Mouse (Mus musculus) stomach, postnatal 0 days (tissue): ENCODE measurements at regions not wholly inside any gene's neighbourhood (a gene's known extent, or its start where the extent isn't known, plus 50 kb on each side); places are given as distances from the start of the nearest gene placed in this dataset.

Source experiments
- ATAC-seq: fragments of 200-750 bp; cut with Nextera tagmentation; 2 replicates; pipeline ENCODE4 v1.8.0; 2017; ENCODE audit not compliant: low FRiP score, low TSS enrichment
- DNase-seq: peaks from one replicate; pipeline ENCODE4 v3.0.0-alpha.2; 2016; ENCODE audit warnings: low spot score
- H3K27ac ChIP-seq: fragments of 300-500 bp; sonication (generic); replicated peaks from 2 replicates; pipeline ENCODE4 v1.5.1; 2014; ENCODE audit warnings: mild to moderate bottlenecking, control low read depth
- H3K27me3 ChIP-seq: fragments of 300-500 bp; sonication (generic); 2 replicates; pipeline ENCODE4 v1.6.1; 2014; ENCODE audit warnings: low read length; ENCODE audit not compliant: control insufficient read depth, insufficient read depth
- H3K36me3 ChIP-seq: fragments of 300-500 bp; sonication (generic); 2 replicates; pipeline ENCODE4 v1.6.1; 2014; ENCODE audit warnings: low read length, mixed read lengths; ENCODE audit not compliant: control insufficient read depth, insufficient read depth
- H3K4me1 ChIP-seq: fragments of 300-500 bp; sonication (generic); replicated peaks from 2 replicates; pipeline ENCODE4 v1.6.1; 2014; ENCODE audit warnings: antibody characterized with exemption; ENCODE audit not compliant: control insufficient read depth, insufficient read depth
- H3K4me2 ChIP-seq: fragments of 300-500 bp; sonication (generic); replicated peaks from 2 replicates; pipeline ENCODE4 v1.6.1; 2014; ENCODE audit warnings: low read depth, mild to moderate bottlenecking, control low read depth, moderate library complexity
- H3K4me3 ChIP-seq: fragments of 300-500 bp; sonication (generic); 2 replicates; pipeline ENCODE4 v1.5.1; 2014; ENCODE audit warnings: low read depth, low read length, control low read depth
- H3K9ac ChIP-seq: fragments of 300-500 bp; sonication (generic); 2 replicates; pipeline ENCODE4 v1.6.1; 2014; ENCODE audit warnings: mild to moderate bottlenecking, low read length, control low read depth, mixed read lengths
- H3K9me3 ChIP-seq: fragments of 300-500 bp; sonication (generic); 2 replicates; pipeline ENCODE4 v1.6.1; 2016; ENCODE audit warnings: low read length; ENCODE audit not compliant: control insufficient read depth
- CTCF ChIP-seq: IDR thresholded peaks from 2 replicates; pipeline ENCODE4 v1.5.1; 2016; ENCODE audit warnings: antibody characterized with exemption, low read depth, mild to moderate bottlenecking, moderate library complexity
- EP300 ChIP-seq: optimal IDR thresholded peaks from 2 replicates; pipeline ENCODE3; 2016; ENCODE audit warnings: antibody characterized with exemption
- WGBS: fragments of 180-500 bp; shearing (Covaris S2); extraction: QIAGEN DNeasy Blood & Tissue Kit; methylation state at CpG from one replicate; pipeline ENCODE4 v1.1.7; 2014; 5-methylcytosine and 5-hydroxymethylcytosine counted together

- DNase-seq (no peak), ATAC-seq (no peak)
- 75% methylated on average over 3 of the region's 3 CpGs for WGBS
- H3K4me1 ChIP-seq: no peaks in the 10 kb centered on the region
- no peaks in the 10 kb centered on the region for H3K9me3 ChIP-seq
- no peak overlapping the region for H3K4me2 ChIP-seq
- no peak overlapping the region for H3K27ac ChIP-seq
- no peaks in the 10 kb centered on the region for H3K36me3 ChIP-seq
- H3K27me3 ChIP-seq: no peaks in the 10 kb centered on the region
- no peak overlapping the region for H3K4me3 ChIP-seq
- H3K9ac ChIP-seq: no peak overlapping the region
- no peak for TF ChIP-seq EP300
- no peak for TF ChIP-seq CTCF
These were observed 238.5 kb downstream of the Plk2 start for GRCm38 (mm10) chr13:110633261-110633781.

- Histone ChIP-seq H3K4me2 (no peak overlapping the region), H3K4me1 (no peaks in the 10 kb centered on the region), H3K27me3 (no peaks in the 10 kb centered on the region), H3K4me3 (no peak overlapping the region), H3K27ac (no peak overlapping the region), H3K36me3 (no peaks in the 10 kb centered on the region), H3K9ac (no peak overlapping the region), H3K9me3 (no peaks in the 10 kb centered on the region)
- 82% methylated on average over 1 of the region's 1 CpGs for WGBS
- ATAC-seq: no peak
- DNase-seq: no peak
- TF ChIP-seq CTCF: no peak
- no peak for TF ChIP-seq EP300
These were observed 239.1 kb downstream of the Plk2 start for GRCm38 (mm10) chr13:110633899-110634298.

DNA sequence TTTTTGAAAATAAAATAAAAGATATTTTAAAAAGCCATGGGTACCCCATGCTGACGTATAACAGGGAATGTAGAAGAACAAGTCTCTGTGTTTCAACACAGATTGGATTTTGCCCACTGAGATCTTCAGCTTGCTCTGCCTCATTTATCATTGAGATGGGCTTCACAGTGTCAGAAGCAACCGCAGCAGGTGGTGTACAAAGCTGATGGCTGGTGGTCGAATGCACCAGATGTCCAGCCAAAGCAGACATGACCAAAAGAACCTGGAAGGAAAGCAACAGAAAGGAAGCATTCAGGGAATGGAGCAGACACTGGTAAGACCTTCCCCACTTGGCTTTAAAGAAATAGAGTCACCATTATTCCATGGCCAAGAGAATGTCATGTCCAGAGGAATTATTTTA is 247.9 kb downstream of the Plk2 start:
- 45% methylated on average over 3 of the region's 3 CpGs for WGBS
- H3K4me2 ChIP-seq: no peak overlapping the region
- no peaks in the 10 kb centered on the region for H3K27me3 ChIP-seq
- ATAC-seq: no peak
- peak overlapping the region; percentile 74; the same call in 1 of the 2 replicates for H3K27ac ChIP-seq
- no peak for DNase-seq
- H3K4me3 ChIP-seq: no peak overlapping the region
- no peaks in the 10 kb centered on the region for H3K4me1 ChIP-seq
- no peaks in the 10 kb centered on the region for H3K9me3 ChIP-seq
- no peak overlapping the region for H3K9ac ChIP-seq
- H3K36me3 ChIP-seq: no peaks in the 10 kb centered on the region
- no peak for TF ChIP-seq EP300
- TF ChIP-seq CTCF: no peak

GRCm38 (mm10) chr13:110643198-110643896 is 248.5 kb downstream of the Plk2 start:
- H3K4me3 ChIP-seq: no peak overlapping the region
- ATAC-seq: peak; percentile 93
- H3K27ac ChIP-seq: peak overlapping the region; percentile 74

GRCm38 (mm10) chr13:110643897-110644213 is 249.0 kb downstream of the Plk2 start:
- no peak overlapping the region for H3K9ac ChIP-seq
- DNase-seq (peak; percentile 70), ATAC-seq (no peak)
- 31% methylated on average over 3 of the region's 3 CpGs for WGBS
- no peaks in the 10 kb centered on the region for H3K9me3 ChIP-seq
- peak overlapping the region; percentile 74 for H3K27ac ChIP-seq
- H3K27me3 ChIP-seq: no peaks in the 10 kb centered on the region
- H3K36me3 ChIP-seq: no peaks in the 10 kb centered on the region
- H3K4me3 ChIP-seq: no peak overlapping the region
- peak overlapping the region; percentile 44 for H3K4me2 ChIP-seq
- TF ChIP-seq EP300: no peak
- no peak for TF ChIP-seq CTCF
- no peaks in the 10 kb centered on the region for H3K4me1 ChIP-seq

More at GRCm38 (mm10) chr13:110643198-110643896, 248.5 kb downstream of the Plk2 start:
- no peaks in the 10 kb centered on the region for H3K9me3 ChIP-seq
- no peaks in the 10 kb centered on the region for H3K4me1 ChIP-seq
- peak overlapping the region; percentile 44 for H3K4me2 ChIP-seq
- 18% methylated on average over 11 of the region's 11 CpGs for WGBS
- H3K27me3 ChIP-seq: no peaks in the 10 kb centered on the region
- TF ChIP-seq EP300: no peak
- TF ChIP-seq CTCF: no peak
- DNase-seq: peak; percentile 58
- H3K36me3 ChIP-seq: no peaks in the 10 kb centered on the region
- H3K9ac ChIP-seq: no peak overlapping the region

DNA sequence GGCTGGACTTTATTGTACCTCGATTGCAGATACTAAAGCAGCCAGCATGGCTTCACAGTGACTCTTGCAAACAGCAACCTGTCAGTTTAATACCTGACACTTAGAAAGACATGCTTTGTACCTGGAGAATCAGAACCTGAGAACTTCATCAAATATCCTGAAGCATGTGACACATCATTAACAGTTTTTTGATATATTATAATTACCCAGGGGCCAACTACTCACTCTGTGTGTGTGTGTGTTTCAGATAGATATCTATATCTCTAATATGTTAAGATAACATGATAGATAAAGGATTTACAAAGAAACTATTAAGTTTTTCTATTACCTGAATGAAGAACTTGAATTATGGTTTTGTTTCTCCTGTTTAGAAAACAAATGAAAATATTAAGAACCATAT is 254.5 kb downstream of the Plk2 start:
- TF ChIP-seq CTCF (no peak), EP300 (no peak)
- Histone ChIP-seq H3K36me3 (no peaks in the 10 kb centered on the region), H3K27me3 (no peaks in the 10 kb centered on the region), H3K27ac (no peak overlapping the region), H3K4me2 (no peak overlapping the region), H3K4me3 (no peak overlapping the region), H3K4me1 (no peaks in the 10 kb centered on the region), H3K9me3 (no peaks in the 10 kb centered on the region), H3K9ac (no peak overlapping the region)
- no peak for ATAC-seq
- WGBS: 61% methylated on average over 1 of the region's 1 CpGs
- no peak for DNase-seq
